8 mouse cellular contexts compared by ENCODE assay signal in genomic region chr7:144775804-144776447, GRCm38 (mm10). TPM values are rescaled to one million over a fixed set of nuclear protein-coding genes. Genes with fewer than 3 reads are reported as not detected.
DNase-seq lines count a peak whose midpoint lies in the region; ATAC-seq and TF ChIP-seq lines count a peak whose summit lies in the region.

No protein-coding gene starts in this region.

- no peaks in the 10 kb centered on the region for H3K4me1 ChIP-seq in intestine, postnatal 0 days (replicated peaks; ENCODE audit: control insufficient read depth, insufficient read depth, low read length)
- peaks cover 4% of the 10 kb centered on the region for H3K4me1 ChIP-seq in midbrain, embryonic 13.5 days (replicated peaks)
- peaks cover 22% of the 10 kb centered on the region for H3K4me1 ChIP-seq in small intestine, adult 2 months (ENCODE audit: control insufficient read depth, insufficient read depth, insufficient read length, low read length)

- no peak overlapping the region for H3K4me3 ChIP-seq in intestine, postnatal 0 days (ENCODE audit: low read depth, low read length)
- H3K4me3 ChIP-seq in midbrain, embryonic 13.5 days (replicated peaks): no peak overlapping the region
- no peak overlapping the region for H3K4me3 ChIP-seq in small intestine, adult 2 months (ENCODE audit: low read depth, low read length)

- TF ChIP-seq CTCF in intestine, postnatal 0 days (IDR thresholded peaks at IDR 0.05; ENCODE audit: low read depth): peak; percentile 96
- peak; percentile 93 for TF ChIP-seq CTCF in small intestine, adult 2 months (IDR thresholded peaks at IDR 0.05; ENCODE audit: extremely low read depth, insufficient read length, insufficient replicate concordance, low read depth, low read length)

- peak; percentile 48; the same call in 1 of the 2 replicates for ATAC-seq in intestine, postnatal 0 days
- ATAC-seq in midbrain, embryonic 13.5 days: peak; percentile 70
- ATAC-seq in inflammation-experienced regulatory T-cells, adult 6 months: no peak

- no peak for TF ChIP-seq POLR2A in small intestine, adult 2 months (IDR thresholded peaks at IDR 0.05; ENCODE audit: low read depth, low read length)

- DNase-seq in adrenal gland, adult 8-10 months: peak; percentile 72
- DNase-seq in embryo, embryonic 11.5 days (ENCODE audit: low read depth, low spot score): peak; percentile 65
- DNase-seq in gastrocnemius, postnatal 4 days (ENCODE audit: low spot score in 2 of 2): peak; percentile 70 to 83
- peak; percentile 74 to 78 for DNase-seq in left cerebral cortex, postnatal 36 days (ENCODE audit: low spot score in 2 of 2)

- intact Hi-C loops in left cerebral cortex, postnatal 36 days (cut with DNase I): loop anchor here (1.0 kb wide), 1 partner anchor 191 kb away; no protein-coding TSS in a partner anchor

- H3K9me3 ChIP-seq in intestine, postnatal 0 days (ENCODE audit: control insufficient read depth): no peaks in the 10 kb centered on the region
- no peaks in the 10 kb centered on the region for H3K9me3 ChIP-seq in midbrain, embryonic 13.5 days

- no peaks in the 10 kb centered on the region for H3K36me3 ChIP-seq in intestine, postnatal 0 days (ENCODE audit: control insufficient read depth, insufficient read depth)
- H3K36me3 ChIP-seq in midbrain, embryonic 13.5 days: no peaks in the 10 kb centered on the region
- no peaks in the 10 kb centered on the region for H3K36me3 ChIP-seq in small intestine, adult 2 months (ENCODE audit: control insufficient read depth, insufficient read depth, low read length)

- no peaks in the 10 kb centered on the region for H3K27me3 ChIP-seq in intestine, postnatal 0 days (replicated peaks; ENCODE audit: control insufficient read depth, insufficient read depth, low read length)
- peaks cover 12% of the 10 kb centered on the region; the same call in 1 of the 2 replicates for H3K27me3 ChIP-seq in midbrain, embryonic 13.5 days
- H3K27me3 ChIP-seq in small intestine, adult 2 months (ENCODE audit: control insufficient read depth, insufficient read depth, low read length): no peaks in the 10 kb centered on the region

- 40% methylated on average over 6 of the region's 6 CpGs for WGBS in intestine, postnatal 0 days
- WGBS in midbrain, embryonic 13.5 days: 37% methylated on average over 6 of the region's 6 CpGs
- 40% methylated on average over 6 of the region's 6 CpGs for WGBS in small intestine, adult 2 months

- H3K27ac ChIP-seq in intestine, postnatal 0 days (ENCODE audit: low read depth, low read length): no peak overlapping the region
- H3K27ac ChIP-seq in midbrain, embryonic 13.5 days: no peak overlapping the region
- H3K27ac ChIP-seq in small intestine, adult 2 months (ENCODE audit: insufficient read depth, low read depth, low read length): no peak overlapping the region

- no peak overlapping the region for H3K9ac ChIP-seq in intestine, postnatal 0 days (ENCODE audit: low read depth, low read length)
- H3K9ac ChIP-seq in midbrain, embryonic 13.5 days (replicated peaks): no peak overlapping the region

- no peak overlapping the region for H3K4me2 ChIP-seq in intestine, postnatal 0 days (replicated peaks; ENCODE audit: low read depth)
- H3K4me2 ChIP-seq in midbrain, embryonic 13.5 days (replicated peaks): no peak overlapping the region

RNA-seq across cellular contexts. Expression of gene Ano1, which starts 24.2 kb away (rescaled TPM):
- 10 to 100 TPM; 21.7 to 34.5 (median 29.8) TPM for total RNA-seq in adrenal gland, adult 8-10 months (2022)
- 10 to 100 TPM; 10.2 to 10.6 TPM for total RNA-seq in gastrocnemius, postnatal 4 days (2021)
- 9.0 and 9.3 TPM in 2 replicates for polyA plus RNA-seq in intestine, postnatal 0 days (2015; fragmentation: Nextera tagmentation; extraction: Ambion mirVana)
- 1 to 10 TPM; 2.9 to 3.3 TPM for total RNA-seq in left cerebral cortex, postnatal 36 days (2021)
- polyA plus RNA-seq in midbrain, embryonic 13.5 days (2015; fragmentation: Nextera tagmentation; extraction: Ambion mirVana): 13.0 and 15.1 TPM in 2 replicates
- polyA plus RNA-seq in small intestine, adult 2 months (2012; rRNA removed): 8.9 and 18.0 TPM in 2 replicates
- polyA plus RNA-seq in inflammation-experienced regulatory T-cells, adult 6 months (2017; shearing (Covaris generic)): not detected
